Mouse (Mus musculus) thymus, postnatal 36 days (tissue): ENCODE measurements around the gene Aco2.

Experiments
- DNase-seq, 2 experiments: peaks; one replicate each; pipeline ENCODE4 v3.0.0; 2022; ENCODE audit warnings: mixed read lengths in 2 of 2

The Aco2 gene

GRCm38 (mm10) chr15:81846755-81847154 lies 25.4 kb upstream of the Aco2 start:
- no peak for DNase-seq

GRCm38 (mm10) chr15:81847161-81847560 lies 24.9 kb upstream of the Aco2 start:
- DNase-seq, result no peak

GRCm38 (mm10) chr15:81847861-81848260 lies 24.2 kb upstream of the Aco2 start:
- no peak for DNase-seq

- DNase-seq, result peak; percentile 70 to 71
These were observed 23.8 kb upstream of the Aco2 start for GRCm38 (mm10) chr15:81848301-81848700.

DNA sequence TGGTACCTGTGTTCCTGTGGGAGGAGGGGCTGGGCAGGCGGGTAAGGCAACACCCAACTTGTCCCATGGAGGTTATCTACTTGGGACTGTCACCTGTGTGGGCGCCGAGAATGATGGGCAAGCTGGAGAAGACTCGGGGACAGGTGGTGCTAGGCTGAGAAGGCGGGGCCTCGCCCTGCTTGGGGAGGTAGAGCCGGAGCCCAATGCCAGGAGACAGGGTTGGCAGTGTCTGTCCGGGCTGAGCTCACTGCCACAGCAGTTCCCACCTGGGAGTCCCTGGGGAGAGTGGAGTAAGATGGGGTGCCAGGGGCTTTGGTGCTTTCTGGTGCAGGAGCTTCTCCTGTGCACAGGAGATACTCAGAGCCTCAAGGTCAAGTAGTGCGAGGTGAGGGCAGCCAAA lies 23.0 kb upstream of the Aco2 start:
- DNase-seq, result peak in 1 of 2 experiments; percentile 33

DNA sequence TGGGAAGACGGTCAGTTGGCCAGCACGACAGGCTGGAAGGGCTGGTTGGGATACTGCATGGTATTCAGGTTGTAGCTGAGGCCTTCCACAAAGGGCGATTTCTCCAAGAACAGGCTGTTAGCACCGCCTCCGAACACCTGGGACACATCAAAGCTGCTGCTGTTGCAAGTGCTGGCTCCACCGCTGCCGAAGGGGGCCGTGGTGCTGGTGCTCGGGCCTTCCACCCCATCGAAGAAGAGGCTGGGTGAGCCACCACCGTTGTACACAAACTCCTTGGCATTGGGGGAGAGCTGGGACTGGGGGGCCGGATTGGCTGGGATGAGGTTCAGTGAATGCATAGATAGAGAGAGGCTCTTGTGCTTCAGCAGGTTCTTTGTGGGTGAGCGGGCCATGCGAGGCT lies 21.4 kb upstream of the Aco2 start:
- peak; percentile 47 to 67 for DNase-seq

GRCm38 (mm10) chr15:81851375-81851774 lies 20.7 kb upstream of the Aco2 start:
- DNase-seq, result peak; percentile 33 to 40

DNA sequence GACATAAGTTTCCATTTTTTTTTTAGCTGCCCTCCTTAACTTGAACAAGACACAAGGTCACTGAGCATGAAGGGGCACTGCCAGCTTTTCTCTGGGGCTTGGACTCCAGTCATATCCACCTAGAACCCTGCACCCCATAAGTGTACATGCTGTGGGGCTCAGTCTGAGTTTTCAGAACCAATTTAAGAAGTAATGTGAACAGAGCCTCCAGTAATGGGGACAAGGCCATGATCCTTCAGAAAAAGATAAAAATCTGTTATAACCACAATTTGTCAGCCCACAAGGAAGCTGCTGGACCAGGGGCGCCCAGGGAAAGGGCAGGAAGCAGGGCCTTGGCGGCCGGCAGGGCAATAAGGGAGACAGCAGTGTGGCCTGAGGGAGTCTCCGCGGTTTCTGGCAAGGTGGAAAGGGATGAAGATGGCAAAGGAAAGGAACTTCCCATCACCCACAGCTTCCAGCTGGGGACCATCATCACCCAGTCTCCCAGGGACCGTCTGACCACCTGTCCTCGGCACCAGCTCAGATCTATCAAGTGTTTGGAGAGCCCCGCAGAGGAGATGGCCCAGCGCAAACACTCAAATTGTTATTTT lies 19.6 kb upstream of the Aco2 start:
- no peak for DNase-seq

DNA sequence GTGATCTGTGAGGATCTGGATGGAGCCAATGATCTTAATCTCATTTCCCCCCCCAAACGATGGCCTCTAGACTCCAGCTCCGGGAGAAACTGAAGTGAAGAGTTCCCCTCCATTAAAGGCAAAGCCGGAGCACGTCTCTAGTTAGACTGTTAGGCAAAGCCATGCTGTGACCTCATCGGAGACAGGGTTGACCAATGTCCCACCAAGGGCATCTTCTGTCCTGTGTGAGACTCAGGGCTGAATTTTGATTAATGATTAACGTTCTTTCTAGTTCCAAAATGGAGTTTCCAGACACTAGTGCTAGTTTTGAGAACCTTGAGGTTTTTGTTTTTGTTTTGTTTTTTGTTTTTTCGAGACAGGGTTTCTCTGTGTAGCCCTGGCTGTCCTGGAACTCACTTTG lies 19.0 kb upstream of the Aco2 start:
- no peak for DNase-seq

- DNase-seq, result peak; percentile 73 to 84
These were observed 15.9 kb upstream of the Aco2 start for GRCm38 (mm10) chr15:81856030-81856790.

DNA sequence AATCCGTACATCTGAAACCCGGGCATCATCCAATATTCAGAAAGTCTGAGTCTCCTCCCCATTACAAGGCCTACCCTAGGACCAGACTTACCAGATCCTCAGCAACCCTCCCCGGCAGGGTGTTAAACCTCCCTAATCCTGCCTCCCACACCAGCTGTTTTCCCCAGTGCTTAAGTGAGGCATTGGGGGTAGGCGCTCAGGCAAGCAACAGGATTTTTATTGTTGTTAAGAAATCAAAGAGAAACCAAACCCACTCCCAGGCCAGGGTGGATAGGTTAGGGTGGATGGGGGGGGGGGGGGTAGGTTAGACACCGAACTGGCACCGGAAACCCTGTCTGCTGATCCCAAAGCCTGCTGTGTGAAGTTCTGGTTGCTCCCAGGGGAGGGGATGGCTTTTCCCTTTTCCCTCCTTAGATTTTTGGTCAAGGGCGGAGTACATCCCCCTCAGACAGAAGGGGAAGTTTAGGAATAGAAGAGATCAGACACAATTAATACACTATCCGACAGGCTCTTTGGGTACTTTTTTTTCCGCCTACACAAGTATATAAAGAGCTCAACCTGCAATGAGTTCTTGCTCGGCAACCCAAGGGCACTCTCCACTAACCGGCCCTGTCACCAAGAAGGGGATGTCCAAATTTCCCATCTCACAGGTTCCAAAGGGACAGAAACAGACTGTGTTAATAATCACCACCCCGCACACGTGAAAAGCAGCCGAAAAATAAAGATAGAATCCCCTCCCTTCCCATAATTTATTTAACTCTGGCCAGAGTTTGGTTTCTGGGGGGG lies 15.0 kb upstream of the Aco2 start:
- DNase-seq, result peak; percentile 27 to 30

- peak in 1 of 2 experiments; percentile 74 for DNase-seq
These were observed 14.4 kb upstream of the Aco2 start for GRCm38 (mm10) chr15:81857724-81858116.

DNA sequence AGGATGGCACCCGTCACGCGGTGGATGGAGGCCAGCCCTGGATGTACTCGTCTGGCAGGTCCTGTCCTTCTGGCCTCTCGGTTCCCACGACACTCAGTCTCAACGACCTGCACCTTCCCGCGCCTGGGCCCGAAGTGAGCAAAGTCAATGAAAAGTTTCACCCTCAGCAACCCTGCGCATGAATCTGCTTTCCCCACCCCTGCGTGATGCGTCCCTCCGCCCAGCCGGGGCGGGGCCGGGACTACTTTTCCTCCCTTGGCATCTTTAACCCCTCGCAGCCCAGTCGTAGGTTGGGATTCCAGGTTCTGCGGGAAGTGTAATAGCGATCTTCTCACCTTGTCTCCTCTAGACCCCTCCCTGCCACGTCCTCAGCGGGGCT lies 14.0 kb upstream of the Aco2 start:
- DNase-seq, result peak; percentile 93 to 97

DNA sequence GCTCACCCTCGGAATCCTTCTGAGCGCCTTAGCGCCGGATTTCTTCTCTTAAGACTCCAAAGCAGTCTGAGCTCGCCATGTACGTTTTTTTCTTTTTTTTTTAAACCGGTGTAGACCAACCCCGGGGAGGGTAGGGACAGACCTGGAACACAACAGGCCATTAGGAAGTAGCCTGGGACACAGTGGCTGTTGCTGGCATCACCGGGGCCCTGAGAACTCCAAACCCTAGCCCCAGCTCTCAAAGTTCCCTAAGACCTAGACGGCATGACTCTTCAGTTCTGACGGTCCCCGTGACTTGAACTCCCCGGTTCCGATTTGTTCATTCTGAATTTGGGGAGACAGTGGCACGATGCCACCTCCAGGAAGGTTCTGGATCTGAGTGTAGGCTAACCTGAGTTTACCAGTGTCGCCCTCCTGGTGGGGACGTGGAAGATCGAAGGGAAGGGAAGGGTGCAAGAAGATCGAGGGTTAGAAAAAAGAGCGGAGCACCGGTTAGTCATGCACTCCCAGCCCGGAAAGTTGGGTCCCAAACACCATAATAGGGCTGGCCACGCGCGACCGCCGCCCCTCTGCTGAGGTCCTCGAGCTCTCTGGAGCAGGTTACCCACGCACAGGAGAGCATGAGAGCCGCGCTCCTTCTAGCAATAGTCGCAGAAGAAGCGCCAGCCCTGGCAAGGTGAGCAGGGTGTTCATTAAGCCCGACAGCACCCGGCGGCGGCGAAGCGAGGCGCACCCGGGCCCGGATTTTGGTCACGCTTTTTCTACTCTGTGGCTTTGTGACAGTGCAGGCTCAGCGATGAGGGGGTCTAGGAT lies 13.4 kb upstream of the Aco2 start, which contains the start of gene Tob2:
Gene Tob2 (minus strand): TSS at position 280 of the 813 bp plus-strand sequence.
- peak; percentile 74 to 78 for DNase-seq

DNA sequence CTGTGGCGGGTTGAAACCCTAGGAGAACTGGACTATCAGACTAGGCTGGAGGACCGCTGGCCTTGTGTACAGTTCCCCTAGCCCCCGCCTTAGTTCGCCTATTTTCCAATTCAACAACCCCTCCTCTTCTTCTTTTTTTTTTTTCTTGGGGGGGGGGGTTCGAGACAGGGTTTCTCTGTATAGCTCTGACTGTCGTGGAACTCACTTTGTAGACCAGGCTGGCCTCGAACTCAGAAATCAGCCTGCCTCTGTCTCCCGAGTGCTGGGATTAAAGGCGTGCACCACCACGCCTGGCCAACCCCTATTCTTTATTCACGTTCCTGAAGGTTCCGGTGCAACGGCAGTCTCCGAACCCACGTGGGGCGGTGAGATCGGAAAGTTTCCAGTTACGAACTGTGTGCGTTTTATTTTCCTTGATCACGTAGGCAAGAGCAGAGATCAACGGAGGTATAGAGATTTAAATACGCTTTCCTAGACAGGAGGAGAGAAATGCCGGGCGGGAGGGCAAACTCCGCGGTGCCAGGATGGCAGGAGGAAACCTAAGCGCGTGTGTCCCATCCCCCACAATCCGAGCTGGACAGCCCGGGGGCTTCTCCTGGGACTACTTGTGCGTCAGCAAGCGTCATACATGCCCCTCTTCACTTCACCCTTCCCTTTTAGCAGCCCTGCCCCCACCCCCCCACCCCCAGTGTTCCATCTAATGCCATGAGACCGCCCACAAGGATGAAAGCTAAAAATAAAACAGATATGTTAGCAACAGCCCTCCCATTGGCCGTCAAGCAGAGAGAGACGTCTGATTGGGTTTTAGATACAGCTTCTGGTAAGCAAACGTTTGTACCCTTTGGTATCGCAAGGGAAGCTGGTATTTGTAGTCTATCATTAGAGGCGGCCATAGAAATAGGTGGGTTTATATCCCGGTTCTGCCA lies 12.5 kb upstream of the Aco2 start:
- peak; percentile 81 to 84 for DNase-seq

DNA sequence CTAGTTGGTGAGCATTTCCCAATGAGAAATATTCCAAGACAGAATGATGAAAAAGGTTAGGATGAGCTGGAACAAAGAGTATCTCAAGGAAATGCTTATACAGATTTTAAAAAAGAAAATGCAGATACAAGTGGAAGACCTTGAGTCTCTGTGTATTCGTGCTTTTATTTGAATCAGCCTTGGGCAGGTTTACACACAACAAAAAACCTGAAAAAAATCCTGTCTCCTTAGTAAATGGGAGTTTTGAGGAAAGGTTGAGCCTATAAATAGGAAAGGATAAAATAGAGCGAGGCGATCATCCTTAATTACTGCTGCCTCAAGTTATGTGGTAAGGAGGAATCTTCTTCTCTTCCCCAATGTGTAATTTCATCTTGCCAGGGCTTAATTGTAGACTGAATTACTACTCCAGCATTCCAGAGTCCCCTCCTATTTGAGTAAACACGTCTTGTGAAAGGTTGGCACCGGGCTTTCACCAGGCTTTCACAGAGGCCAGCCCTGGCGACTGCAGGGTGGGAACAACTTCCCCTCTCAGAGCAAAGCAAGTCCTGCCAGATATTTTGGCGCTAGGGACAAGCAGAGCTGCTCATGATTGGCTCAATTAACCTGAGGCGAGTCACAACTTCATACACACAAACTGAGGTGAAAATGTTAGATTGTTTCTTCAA lies 11.5 kb upstream of the Aco2 start:
- DNase-seq, result no peak

DNA sequence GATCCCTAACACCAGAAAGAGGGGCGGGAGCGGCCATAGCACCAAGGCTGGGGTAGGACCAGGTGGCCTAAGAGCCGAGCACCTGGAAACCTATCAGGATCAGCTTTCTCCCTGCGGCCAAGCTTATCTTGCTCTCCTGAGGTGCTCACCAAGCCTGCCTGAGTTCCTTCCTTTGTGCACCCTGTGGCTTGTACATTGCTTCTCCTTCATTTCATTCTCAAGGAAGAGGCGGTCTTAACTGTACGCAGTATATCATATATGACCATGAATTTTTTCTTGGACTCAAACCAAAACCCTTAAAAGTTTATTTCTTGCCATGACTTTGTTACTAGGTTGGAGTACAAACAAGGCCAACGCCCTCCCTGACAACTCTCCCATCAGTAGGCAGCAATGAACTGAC lies 7.9 kb upstream of the Aco2 start:
- DNase-seq, result no peak

DNA sequence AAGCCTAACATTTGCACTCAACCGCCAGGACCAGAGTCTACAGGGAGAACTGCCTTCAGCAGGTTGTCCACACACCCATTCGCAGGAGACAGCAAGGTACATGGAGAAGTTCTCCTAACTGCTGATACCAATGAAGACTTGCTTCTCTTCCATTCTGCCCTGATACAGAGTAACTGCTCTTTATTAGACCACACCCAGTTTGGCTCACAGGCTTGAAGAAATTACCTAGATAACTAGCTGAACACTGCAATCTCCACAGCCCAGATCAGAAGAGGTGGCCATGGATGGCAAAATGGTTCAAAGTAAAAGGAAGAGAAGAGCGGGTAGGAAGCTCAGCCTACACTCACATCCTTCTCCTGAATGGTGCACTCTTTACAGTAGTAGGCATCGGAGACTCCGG lies 2.1 kb upstream of the Aco2 start:
- DNase-seq, result no peak

- peak; percentile 76 to 81 for DNase-seq
These were observed 376 bp upstream of the Aco2 start, which contains the start of gene Phf5a for GRCm38 (mm10) chr15:81871604-81872261. Gene Phf5a, minus strand, starts transcription at chr15:81871911.
